Mouse (Mus musculus): ENCODE data around the gene Zc3h18. TPM values are rescaled to one million over a fixed set of nuclear protein-coding genes. Genes with fewer than 3 reads are reported as not detected.
A peak's percentile ranks its signal among the peaks of the same experiment; 100 is the strongest.

Gene Zc3h18
- total RNA-seq, 1 experiment: 90.4 TPM

DNA sequence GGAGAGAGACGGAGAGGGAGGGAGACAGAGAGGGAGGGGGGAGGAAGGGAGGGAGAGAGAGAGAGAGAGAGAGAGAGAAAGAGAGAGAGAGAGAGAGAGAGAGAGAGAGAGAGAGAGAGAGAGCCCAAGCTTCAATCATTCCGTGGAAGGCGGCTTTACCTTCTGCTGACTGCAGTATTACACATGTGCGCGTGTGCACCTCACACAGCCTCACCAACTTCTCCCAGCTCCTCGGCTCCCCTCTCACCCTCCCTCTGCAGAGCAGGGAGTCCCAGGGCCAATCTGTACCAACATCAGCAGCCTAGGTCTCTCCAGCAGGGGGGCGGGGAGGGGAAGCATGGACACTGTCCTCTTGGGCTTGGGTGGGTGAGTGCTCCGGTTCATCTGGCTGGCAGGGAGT, 13.4 kb upstream of the Zc3h18 start:
- no peak overlapping the region for H3K27ac ChIP-seq (ENCODE audit: insufficient read depth, low read depth, low read length, poor library complexity, severe bottlenecking)
- no peaks in the 10 kb centered on the region for H3K9me3 ChIP-seq (ENCODE audit: control insufficient read depth, insufficient read depth, low read depth, low read length)
- DNase-seq (ENCODE audit: low read depth, low spot score): no peak
- no peaks in the 10 kb centered on the region for H3K36me3 ChIP-seq (ENCODE audit: control insufficient read depth, insufficient read depth, low read length, poor library complexity, severe bottlenecking)
- TF ChIP-seq CHD2 (IDR thresholded peaks at IDR 0.05; ENCODE audit: low read depth, low read length) (no peak), HCFC1 (IDR thresholded peaks at IDR 0.05; ENCODE audit: borderline replicate concordance, insufficient read depth, low read length) (no peak), MAFK (IDR thresholded peaks at IDR 0.05; ENCODE audit: insufficient read depth, low read depth, low read length) (no peak), ZNF384 (IDR thresholded peaks at IDR 0.05; ENCODE audit: low read depth, low read length) (no peak), ZC3H11A (IDR thresholded peaks at IDR 0.05; ENCODE audit: borderline replicate concordance, low read depth, low read length) (no peak)
- H3K4me3 ChIP-seq (ENCODE audit: insufficient read depth in 1 of 2, low read depth in 1 of 2, low read length in 2 of 2, poor library complexity in 1 of 2, severe bottlenecking in 1 of 2): no peak overlapping the region
- H3K4me1 ChIP-seq (ENCODE audit: control insufficient read depth in 2 of 2, insufficient read depth in 2 of 2, low read length in 2 of 2, poor library complexity in 1 of 2): no peaks in the 10 kb centered on the region
- H3K9ac ChIP-seq (ENCODE audit: insufficient read depth, low read depth, low read length, poor library complexity, severe bottlenecking): no peak overlapping the region
- in situ Hi-C loops (cut with MboI; ENCODE audit: low sequenced_read_pairs in 2 of 2, unreplicated experiment in 2 of 2): no loop called here

DNA sequence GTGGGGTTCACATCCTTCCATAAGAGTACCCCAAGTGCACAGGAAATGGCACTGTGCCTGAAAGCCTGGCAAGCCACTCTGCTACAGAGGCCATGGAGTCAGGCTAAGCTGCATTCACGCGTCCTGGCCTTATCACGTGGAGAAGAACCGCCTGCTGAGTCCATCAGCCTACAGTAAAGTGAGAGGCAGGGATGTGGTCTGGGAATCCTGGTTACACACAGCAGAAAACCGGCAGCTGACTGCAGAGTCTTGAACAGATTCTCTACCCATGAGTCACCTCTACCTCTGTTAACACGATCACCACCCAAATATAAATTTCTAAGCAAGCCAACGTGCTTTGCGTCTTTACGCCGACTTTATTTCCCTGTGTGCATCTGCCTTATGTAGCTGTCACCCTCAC, 7.9 kb upstream of the Zc3h18 start:
- H3K4me1 ChIP-seq (ENCODE audit: control insufficient read depth in 2 of 2, insufficient read depth in 2 of 2, low read length in 2 of 2, poor library complexity in 1 of 2): no peaks in the 10 kb centered on the region
- no peak for TF ChIP-seq HCFC1 (IDR thresholded peaks at IDR 0.05; ENCODE audit: borderline replicate concordance, insufficient read depth, low read length)
- no peak for TF ChIP-seq MAFK (IDR thresholded peaks at IDR 0.05; ENCODE audit: insufficient read depth, low read depth, low read length)
- TF ChIP-seq ZC3H11A (IDR thresholded peaks at IDR 0.05; ENCODE audit: borderline replicate concordance, low read depth, low read length): no peak
- TF ChIP-seq ZNF384 (IDR thresholded peaks at IDR 0.05; ENCODE audit: low read depth, low read length): no peak
- in situ Hi-C loops (cut with MboI; ENCODE audit: low sequenced_read_pairs in 2 of 2, unreplicated experiment in 2 of 2): no loop called here
- H3K9me3 ChIP-seq (ENCODE audit: control insufficient read depth, insufficient read depth, low read depth, low read length): no peaks in the 10 kb centered on the region
- no peak overlapping the region; the same call in 1 of the 2 replicates for H3K27ac ChIP-seq (ENCODE audit: insufficient read depth, low read depth, low read length, poor library complexity, severe bottlenecking)
- no peak for DNase-seq (ENCODE audit: low read depth, low spot score)
- H3K4me3 ChIP-seq (ENCODE audit: insufficient read depth in 1 of 2, low read depth in 1 of 2, low read length in 2 of 2, poor library complexity in 1 of 2, severe bottlenecking in 1 of 2): no peak overlapping the region
- no peak overlapping the region for H3K9ac ChIP-seq (ENCODE audit: insufficient read depth, low read depth, low read length, poor library complexity, severe bottlenecking)
- no peaks in the 10 kb centered on the region for H3K36me3 ChIP-seq (ENCODE audit: control insufficient read depth, insufficient read depth, low read length, poor library complexity, severe bottlenecking)

GRCm38 (mm10) chr8:122369665-122370064, 6.7 kb upstream of the Zc3h18 start:
- no peak overlapping the region for H3K4me3 ChIP-seq (ENCODE audit: insufficient read depth in 1 of 2, low read depth in 1 of 2, low read length in 2 of 2, poor library complexity in 1 of 2, severe bottlenecking in 1 of 2)
- H3K27ac ChIP-seq (ENCODE audit: insufficient read depth, low read depth, low read length, poor library complexity, severe bottlenecking): no peak overlapping the region
- DNase-seq (ENCODE audit: low read depth, low spot score): peak; percentile 38
- no peaks in the 10 kb centered on the region for H3K4me1 ChIP-seq (ENCODE audit: control insufficient read depth in 2 of 2, insufficient read depth in 2 of 2, low read length in 2 of 2, poor library complexity in 1 of 2)
- no peaks in the 10 kb centered on the region for H3K36me3 ChIP-seq (ENCODE audit: control insufficient read depth, insufficient read depth, low read length, poor library complexity, severe bottlenecking)
- TF ChIP-seq CHD2 (IDR thresholded peaks at IDR 0.05; ENCODE audit: low read depth, low read length) (no peak), ZC3H11A (IDR thresholded peaks at IDR 0.05; ENCODE audit: borderline replicate concordance, low read depth, low read length) (peak; percentile 21; the same call in 1 of the 2 replicates)
- H3K9me3 ChIP-seq (ENCODE audit: control insufficient read depth, insufficient read depth, low read depth, low read length): no peaks in the 10 kb centered on the region
- in situ Hi-C loops (cut with MboI; ENCODE audit: low sequenced_read_pairs in 2 of 2, unreplicated experiment in 2 of 2): no loop called here
- no peak overlapping the region for H3K9ac ChIP-seq (ENCODE audit: insufficient read depth, low read depth, low read length, poor library complexity, severe bottlenecking)

DNA sequence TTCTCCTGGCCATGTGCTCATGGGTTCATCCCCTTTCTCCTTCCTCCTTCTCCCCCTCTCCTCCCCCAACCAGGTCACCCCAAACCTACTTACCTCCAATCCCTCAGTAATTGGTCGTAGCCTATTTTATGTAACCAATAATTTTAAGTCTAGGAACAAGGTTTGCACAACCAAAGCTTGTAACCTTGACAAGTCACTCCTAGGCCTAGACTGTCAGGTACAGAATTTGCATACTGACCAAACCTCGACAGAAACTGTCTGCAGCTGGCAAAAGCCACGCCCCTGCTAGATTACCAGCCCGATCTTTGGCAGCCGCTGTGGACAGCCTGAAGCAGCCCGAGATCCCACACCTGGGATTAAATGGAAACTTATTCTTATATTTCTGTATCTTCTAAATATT, 4.7 kb upstream of the Zc3h18 start:
- DNase-seq (ENCODE audit: low read depth, low spot score): no peak
- TF ChIP-seq ZNF384 (IDR thresholded peaks at IDR 0.05; ENCODE audit: low read depth, low read length) (no peak), ZC3H11A (IDR thresholded peaks at IDR 0.05; ENCODE audit: borderline replicate concordance, low read depth, low read length) (no peak), MAFK (IDR thresholded peaks at IDR 0.05; ENCODE audit: insufficient read depth, low read depth, low read length) (no peak), CHD2 (IDR thresholded peaks at IDR 0.05; ENCODE audit: low read depth, low read length) (no peak)
- H3K4me3 ChIP-seq (ENCODE audit: insufficient read depth in 1 of 2, low read depth in 1 of 2, low read length in 2 of 2, poor library complexity in 1 of 2, severe bottlenecking in 1 of 2): no peak overlapping the region
- in situ Hi-C loops (cut with MboI; ENCODE audit: low sequenced_read_pairs in 2 of 2, unreplicated experiment in 2 of 2): no loop called here
- no peaks in the 10 kb centered on the region for H3K36me3 ChIP-seq (ENCODE audit: control insufficient read depth, insufficient read depth, low read length, poor library complexity, severe bottlenecking)
- no peaks in the 10 kb centered on the region for H3K4me1 ChIP-seq (ENCODE audit: control insufficient read depth in 2 of 2, insufficient read depth in 2 of 2, low read length in 2 of 2, poor library complexity in 1 of 2)
- no peak overlapping the region for H3K27ac ChIP-seq (ENCODE audit: insufficient read depth, low read depth, low read length, poor library complexity, severe bottlenecking)
- H3K9ac ChIP-seq (ENCODE audit: insufficient read depth, low read depth, low read length, poor library complexity, severe bottlenecking): no peak overlapping the region
- no peaks in the 10 kb centered on the region for H3K9me3 ChIP-seq (ENCODE audit: control insufficient read depth, insufficient read depth, low read depth, low read length)

DNA sequence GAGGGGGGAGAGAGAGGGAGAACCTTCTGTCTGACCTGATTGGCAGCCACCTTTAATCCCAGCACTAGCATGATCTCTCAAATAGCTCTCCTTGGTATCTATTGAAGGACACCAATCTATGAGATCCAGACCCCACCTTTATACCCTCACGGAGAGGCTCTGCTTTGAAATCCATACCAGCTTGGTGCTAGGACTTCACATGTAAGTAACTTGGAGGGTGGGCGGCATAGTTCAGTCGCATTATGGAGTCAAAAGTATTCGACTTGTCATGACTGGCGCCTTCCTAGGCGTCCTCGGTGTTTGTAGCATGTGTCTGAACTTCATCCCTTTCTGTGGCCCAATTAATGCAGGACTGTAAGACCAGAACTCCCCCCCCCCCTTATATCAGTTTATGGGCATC, 1.1 kb upstream of the Zc3h18 start:
- Histone ChIP-seq H3K36me3 (ENCODE audit: control insufficient read depth, insufficient read depth, low read length, poor library complexity, severe bottlenecking) (peaks cover 3% of the 10 kb centered on the region; the same call in 1 of the 2 replicates), H3K9me3 (ENCODE audit: control insufficient read depth, insufficient read depth, low read depth, low read length) (no peaks in the 10 kb centered on the region), H3K4me1 (ENCODE audit: control insufficient read depth in 2 of 2, insufficient read depth in 2 of 2, low read length in 2 of 2, poor library complexity in 1 of 2) (peaks cover 0 to 5% of the 10 kb centered on the region in 2 experiments; a peak in 2 of 4 replicates), H3K27ac (ENCODE audit: insufficient read depth, low read depth, low read length, poor library complexity, severe bottlenecking) (no peak overlapping the region), H3K4me3 (ENCODE audit: insufficient read depth in 1 of 2, low read depth in 1 of 2, low read length in 2 of 2, poor library complexity in 1 of 2, severe bottlenecking in 1 of 2) (peak overlapping the region in 1 of 2 experiments; percentile 58; a peak in 2 of 4 replicates), H3K9ac (ENCODE audit: insufficient read depth, low read depth, low read length, poor library complexity, severe bottlenecking) (peak overlapping the region; percentile 75; the same call in 1 of the 2 replicates)
- no peak for DNase-seq (ENCODE audit: low read depth, low spot score)
- in situ Hi-C loops (cut with MboI; ENCODE audit: low sequenced_read_pairs in 2 of 2, unreplicated experiment in 2 of 2): no loop called here
- TF ChIP-seq ZNF384 (IDR thresholded peaks at IDR 0.05; ENCODE audit: low read depth, low read length) (no peak), CHD2 (IDR thresholded peaks at IDR 0.05; ENCODE audit: low read depth, low read length) (no peak), MAFK (IDR thresholded peaks at IDR 0.05; ENCODE audit: insufficient read depth, low read depth, low read length) (no peak), ZC3H11A (IDR thresholded peaks at IDR 0.05; ENCODE audit: borderline replicate concordance, low read depth, low read length) (no peak), HCFC1 (IDR thresholded peaks at IDR 0.05; ENCODE audit: borderline replicate concordance, insufficient read depth, low read length) (no peak)

Measured in ES-E14 (cell line).